Mouse (Mus musculus): ENCODE measurements at regions not wholly inside any gene's neighbourhood (a gene's known extent, or its start where the extent isn't known, plus 50 kb on each side); places are given as distances from the start of the nearest gene placed in this dataset.

DNA sequence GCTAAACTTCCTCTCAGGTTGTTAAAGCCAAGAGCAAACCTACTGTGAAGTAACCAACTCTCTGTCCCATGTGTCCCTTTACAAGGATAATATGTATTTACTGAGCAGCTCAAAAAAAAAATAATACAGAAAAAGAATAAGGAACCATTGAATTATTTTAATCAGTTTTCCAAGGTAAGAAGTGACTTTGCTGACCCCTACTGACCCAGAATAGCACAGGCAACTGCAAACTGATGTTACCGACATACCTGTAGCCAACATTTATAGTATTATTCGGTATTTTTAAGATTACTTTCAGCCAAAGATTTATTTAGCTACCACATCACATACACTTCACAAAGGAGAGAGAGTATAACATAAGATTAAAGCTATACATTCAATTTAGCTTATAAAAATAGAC, 138.2 kb upstream of the Tbc1d2b start:
- Histone ChIP-seq H3K4me2 (ENCODE audit: insufficient read depth, low read depth, poor library complexity, severe bottlenecking) (no peak overlapping the region), H3K27ac (ENCODE audit: insufficient read depth, low read depth) (no peak overlapping the region), H3K9ac (ENCODE audit: insufficient read depth, low read depth) (no peak overlapping the region), H3K4me3 (replicated peaks in 1 of 3; ENCODE audit: low read depth in 2 of 3, low read length in 2 of 3, poor library complexity in 1 of 3) (no peak overlapping the region), H3K79me2 (replicated peaks; ENCODE audit: control insufficient read depth, extremely low read depth, insufficient read depth, poor library complexity, severe bottlenecking) (no peaks in the 10 kb centered on the region), H3K36me3 (replicated peaks in 1 of 2; ENCODE audit: control insufficient read depth in 1 of 2, insufficient read depth in 1 of 2, low read length in 1 of 2) (no peaks in the 10 kb centered on the region), H3K27me3 (replicated peaks) (no peaks in the 10 kb centered on the region), H3K4me1 (ENCODE audit: control insufficient read depth in 1 of 2, insufficient read depth in 2 of 2) (no peaks in the 10 kb centered on the region), H3K9me3 (replicated peaks; ENCODE audit: low read length) (no peaks in the 10 kb centered on the region)
- TF ChIP-seq PAX5 (IDR thresholded peaks at IDR 0.05; ENCODE audit: low read length) (no peak), E2F4 (IDR thresholded peaks at IDR 0.05; ENCODE audit: insufficient replicate concordance, low read depth, low read length) (no peak), MYC (IDR thresholded peaks at IDR 0.05; ENCODE audit: low read depth, low read length) (no peak), MAX (IDR thresholded peaks at IDR 0.05; ENCODE audit: low read length) (no peak), POLR2AphosphoS2 (IDR thresholded peaks at IDR 0.05; ENCODE audit: low read depth, low read length) (no peak), MAZ (IDR thresholded peaks at IDR 0.05; ENCODE audit: low read depth, low read length) (no peak), CTCF (conservative IDR thresholded peaks at IDR 0.05 in 1 of 2, IDR thresholded peaks at IDR 0.05 in 1 of 2; ENCODE audit: low read depth in 2 of 2, low read length in 2 of 2) (peak in 1 of 2 experiments; percentile 71; a peak in 2 of 4 replicates), POLR2A (IDR thresholded peaks at IDR 0.05; ENCODE audit: low read depth, low read length) (no peak), ZMIZ1 (IDR thresholded peaks at IDR 0.05; ENCODE audit: low read depth, low read length) (no peak), HCFC1 (IDR thresholded peaks at IDR 0.05; ENCODE audit: low read depth, low read length) (no peak), RCOR1 (conservative IDR thresholded peaks at IDR 0.05; ENCODE audit: low read depth, low read length) (no peak), ZNF384 (IDR thresholded peaks at IDR 0.05; ENCODE audit: low read depth, low read length) (no peak), RAD21 (IDR thresholded peaks at IDR 0.05; ENCODE audit: low read depth, low read length) (peak; percentile 74), SMC3 (IDR thresholded peaks at IDR 0.05; ENCODE audit: low read depth, low read length) (peak; percentile 62)
- DNase-seq (ENCODE audit: extremely low read depth) = peak; percentile 8
- dilution Hi-C loops (cut with MboI; ENCODE audit: extremely low pct_ligation_motif_present, extremely low pct_unique_long_range_greater_than_20kb, low sequenced_read_pairs) (no loop called here), in situ Hi-C loops (cut with MboI; ENCODE audit: low pct_ligation_motif_present, low pct_unique_long_range_greater_than_20kb, low sequenced_read_pairs) (loop anchor here (10.0 kb wide), 1 partner anchor 204 kb away; no protein-coding TSS in a partner anchor)

DNA sequence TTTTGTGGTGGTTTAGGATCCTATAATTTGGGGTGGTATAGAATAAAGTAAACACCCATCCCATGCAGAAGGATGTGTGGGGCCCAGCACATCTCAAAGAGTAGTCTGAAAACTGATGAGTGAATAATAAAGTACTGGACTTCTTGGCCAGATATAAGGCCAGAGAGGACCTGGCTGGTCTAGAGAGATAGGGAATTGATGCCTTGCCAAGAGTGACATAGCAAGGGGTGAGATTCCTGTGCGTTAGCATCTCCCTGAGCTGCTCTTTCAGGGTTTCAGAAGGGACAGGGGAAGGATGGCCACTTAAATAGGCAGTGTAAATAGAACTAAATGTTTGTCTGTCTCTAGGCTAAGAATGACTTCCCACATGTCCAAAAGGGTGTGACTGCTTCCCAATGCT, 137.0 kb upstream of the Tbc1d2b start:
- Histone ChIP-seq H3K4me2 (ENCODE audit: insufficient read depth, low read depth, poor library complexity, severe bottlenecking) (no peak overlapping the region), H3K4me1 (ENCODE audit: control insufficient read depth in 1 of 2, insufficient read depth in 2 of 2) (no peaks in the 10 kb centered on the region), H3K4me3 (replicated peaks in 1 of 3; ENCODE audit: low read depth in 2 of 3, low read length in 2 of 3, poor library complexity in 1 of 3) (no peak overlapping the region), H3K79me2 (replicated peaks; ENCODE audit: control insufficient read depth, extremely low read depth, insufficient read depth, poor library complexity, severe bottlenecking) (no peaks in the 10 kb centered on the region), H3K9me3 (replicated peaks; ENCODE audit: low read length) (no peaks in the 10 kb centered on the region), H3K27ac (ENCODE audit: insufficient read depth, low read depth) (no peak overlapping the region), H3K27me3 (replicated peaks) (no peaks in the 10 kb centered on the region), H3K9ac (ENCODE audit: insufficient read depth, low read depth) (no peak overlapping the region), H3K36me3 (replicated peaks in 1 of 2; ENCODE audit: control insufficient read depth in 1 of 2, insufficient read depth in 1 of 2, low read length in 1 of 2) (no peaks in the 10 kb centered on the region)
- in situ Hi-C loops (cut with MboI; ENCODE audit: low pct_ligation_motif_present, low pct_unique_long_range_greater_than_20kb, low sequenced_read_pairs) = loop anchor here (10.0 kb wide), 1 partner anchor 203 kb away; no protein-coding TSS in a partner anchor
- no peak for TF ChIP-seq ZNF384 (IDR thresholded peaks at IDR 0.05; ENCODE audit: low read depth, low read length)
- TF ChIP-seq ZMIZ1 (IDR thresholded peaks at IDR 0.05; ENCODE audit: low read depth, low read length) = no peak
- no peak for TF ChIP-seq ZC3H11A (IDR thresholded peaks at IDR 0.05; ENCODE audit: low read depth, low read length)
- no peak for TF ChIP-seq PAX5 (IDR thresholded peaks at IDR 0.05; ENCODE audit: low read length)
- TF ChIP-seq ELF1 (IDR thresholded peaks at IDR 0.05; ENCODE audit: low read depth, low read length) = no peak
- no peak for TF ChIP-seq KAT2A (IDR thresholded peaks at IDR 0.05; ENCODE audit: insufficient replicate concordance, low read length)
- TF ChIP-seq NELFE (IDR thresholded peaks at IDR 0.05; ENCODE audit: low read depth, low read length) = no peak
- no peak for TF ChIP-seq POLR2AphosphoS2 (IDR thresholded peaks at IDR 0.05; ENCODE audit: low read depth, low read length)
- no peak for TF ChIP-seq MAZ (IDR thresholded peaks at IDR 0.05; ENCODE audit: low read depth, low read length)
- TF ChIP-seq IRF4 (IDR thresholded peaks at IDR 0.05; ENCODE audit: low read depth, low read length) = no peak
- TF ChIP-seq RAD21 (IDR thresholded peaks at IDR 0.05; ENCODE audit: low read depth, low read length) = no peak
- no peak for TF ChIP-seq POLR2A (IDR thresholded peaks at IDR 0.05; ENCODE audit: low read depth, low read length)
- no peak for TF ChIP-seq ZKSCAN1 (IDR thresholded peaks at IDR 0.05; ENCODE audit: borderline replicate concordance, low read depth, low read length)
- dilution Hi-C loops (cut with MboI; ENCODE audit: extremely low pct_ligation_motif_present, extremely low pct_unique_long_range_greater_than_20kb, low sequenced_read_pairs) = no loop called here
- no peak for DNase-seq (ENCODE audit: extremely low read depth)
